Mouse (Mus musculus): ENCODE data around the gene Atg4c.
A peak's percentile ranks its signal among the peaks of the same experiment; 100 is the strongest.

The Atg4c gene

GRCm38 (mm10) chr4:99193810-99194582 lies at the start of gene Atg4c:
TSS of gene Atg4c (plus strand) at chr4:99193934.
- DNase-seq (ENCODE audit: low read depth, low spot score) = peak; percentile 94

GRCm38 (mm10) chr4:99151434-99151833 lies 42.3 kb upstream of the Atg4c start:
- no peak for DNase-seq (ENCODE audit: low read depth, low spot score)

GRCm38 (mm10) chr4:99151885-99152558 lies 41.7 kb upstream of the Atg4c start:
- DNase-seq (ENCODE audit: low read depth, low spot score) = no peak

GRCm38 (mm10) chr4:99156641-99157307 lies 37.0 kb upstream of the Atg4c start:
- no peak for DNase-seq (ENCODE audit: low read depth, low spot score)

GRCm38 (mm10) chr4:99158495-99158894 lies 35.2 kb upstream of the Atg4c start:
- DNase-seq (ENCODE audit: low read depth, low spot score) = no peak

- DNase-seq (ENCODE audit: low read depth, low spot score) = no peak
Observed at GRCm38 (mm10) chr4:99160414-99160813, 33.3 kb upstream of the Atg4c start.

- DNase-seq (ENCODE audit: low read depth, low spot score) = no peak
Observed at GRCm38 (mm10) chr4:99160899-99161298, 32.8 kb upstream of the Atg4c start.

- DNase-seq (ENCODE audit: low read depth, low spot score) = peak; percentile 65
Observed at GRCm38 (mm10) chr4:99161457-99161971, 32.2 kb upstream of the Atg4c start.

- DNase-seq (ENCODE audit: low read depth, low spot score) = no peak
Observed at GRCm38 (mm10) chr4:99163001-99163400, 30.7 kb upstream of the Atg4c start.

GRCm38 (mm10) chr4:99163547-99163946 lies 30.2 kb upstream of the Atg4c start:
- no peak for DNase-seq (ENCODE audit: low read depth, low spot score)

GRCm38 (mm10) chr4:99168869-99169268 lies 24.9 kb upstream of the Atg4c start:
- no peak for DNase-seq (ENCODE audit: low read depth, low spot score)

GRCm38 (mm10) chr4:99174265-99174664 lies 19.5 kb upstream of the Atg4c start:
- DNase-seq (ENCODE audit: low read depth, low spot score) = no peak

- no peak for DNase-seq (ENCODE audit: low read depth, low spot score)
Observed at GRCm38 (mm10) chr4:99176841-99177240, 16.9 kb upstream of the Atg4c start.

- DNase-seq (ENCODE audit: low read depth, low spot score) = no peak
Observed at GRCm38 (mm10) chr4:99177255-99177654, 16.5 kb upstream of the Atg4c start.

GRCm38 (mm10) chr4:99178851-99179250 lies 14.9 kb upstream of the Atg4c start:
- no peak for DNase-seq (ENCODE audit: low read depth, low spot score)

GRCm38 (mm10) chr4:99179446-99180120 lies 14.2 kb upstream of the Atg4c start:
- DNase-seq (ENCODE audit: low read depth, low spot score) = no peak

- DNase-seq (ENCODE audit: low read depth, low spot score) = no peak
Observed at GRCm38 (mm10) chr4:99180921-99181320, 12.8 kb upstream of the Atg4c start.

GRCm38 (mm10) chr4:99181739-99182419 lies 11.9 kb upstream of the Atg4c start:
- DNase-seq (ENCODE audit: low read depth, low spot score) = no peak

- DNase-seq (ENCODE audit: low read depth, low spot score) = peak; percentile 62
Observed at GRCm38 (mm10) chr4:99182660-99183431, 10.9 kb upstream of the Atg4c start.

- no peak for DNase-seq (ENCODE audit: low read depth, low spot score)
Observed at GRCm38 (mm10) chr4:99184678-99185077, 9.1 kb upstream of the Atg4c start.
